Mouse (Mus musculus) urinary bladder, adult 18-20 months (tissue): ENCODE results near the gene Gjb1.

Experiments used
- DNase-seq, 2 experiments: peaks; one replicate each; pipeline ENCODE4 v3.0.0; 2022; ENCODE audit warnings: low spot score in 2 of 2, mixed read lengths in 2 of 2

Gene Gjb1

GRCm38 (mm10) chrX:101396459-101396858, 20.3 kb downstream of the Gjb1 start:
- DNase-seq = no peak

GRCm38 (mm10) chrX:101418946-101419724, 43.0 kb downstream of the Gjb1 start:
- DNase-seq = peak in 1 of 2 experiments; percentile 16

GRCm38 (mm10) chrX:101419725-101420699, 43.8 kb downstream of the Gjb1 start:
- peak; percentile 70 to 71 for DNase-seq

GRCm38 (mm10) chrX:101420700-101421095, 44.5 kb downstream of the Gjb1 start, which contains the start of gene Zmym3:
Zmym3 (minus strand) TSS chrX:101420849.
- no peak for DNase-seq

- DNase-seq = no peak
These were observed 47.3 kb downstream of the Gjb1 start for GRCm38 (mm10) chrX:101423462-101423861.

GRCm38 (mm10) chrX:101427774-101428173, 51.6 kb downstream of the Gjb1 start:
- no peak for DNase-seq

- DNase-seq = no peak
These were observed 52.6 kb downstream of the Gjb1 start for GRCm38 (mm10) chrX:101428785-101429141.

- DNase-seq = peak; percentile 52 to 72
These were observed 53.2 kb downstream of the Gjb1 start, which contains the start of gene Nono for GRCm38 (mm10) chrX:101429142-101429949. Nono (plus strand) TSS chrX:101429318.

GRCm38 (mm10) chrX:101429976-101430375, 53.8 kb downstream of the Gjb1 start:
- no peak for DNase-seq
